Mouse (Mus musculus) gastrocnemius, postnatal 10 days (tissue): Measurements from ENCODE around the gene Hnmt. TPM values are rescaled to one million over a fixed set of nuclear protein-coding genes. Genes with fewer than 3 reads are reported as not detected.
"Not testable (repeated sequence)": the region's sequence is repeated elsewhere in the genome, so short reads cannot be mapped to it uniquely, and the experiment has no call there.

Source experiments
- DNase-seq: peaks from one replicate; pipeline ENCODE4 v3.0.0; 2021; ENCODE audit warnings: mixed read lengths
- long read RNA-seq, 2 experiments: library from polyadenylated mRNA; stranded (forward); transcript quantifications; one replicate each; pipeline ENCODE4 v2.0.0; 2021
- total RNA-seq, 2 experiments: library from RNA; stranded (reverse); gene quantifications; 2 replicates each; pipeline ENCODE4 v1.2.3; 2021

Hnmt gene
- 1 to 10 TPM; 2.8 to 2.9 TPM for total RNA-seq
- long read RNA-seq, experiment 1, partial matches to known transcripts: 0 of 2 reads
- long read RNA-seq, experiment 1, other reads (novel, unspliced or antisense): 0 of 2 reads
- long read RNA-seq, experiment 2: 0 reads

- no peak for DNase-seq
These were observed at the start of gene Hnmt for GRCm38 (mm10) chr2:24049344-24049990. Hnmt (minus strand) TSS chr2:24049394.

- DNase-seq: no peak
These were observed 47.3 kb upstream of the Hnmt start, which contains the start of gene Tbpl2 for GRCm38 (mm10) chr2:24096495-24096894. Tbpl2 (minus strand) TSS chr2:24096595.

GRCm38 (mm10) chr2:24090921-24091320, 41.7 kb upstream of the Hnmt start:
- no peak for DNase-seq

GRCm38 (mm10) chr2:24050459-24050858, 1.3 kb upstream of the Hnmt start:
- no peak for DNase-seq

- DNase-seq: peak; percentile 57
These were observed 605 bp downstream of the Hnmt start for GRCm38 (mm10) chr2:24048480-24049097.

- no peak for DNase-seq
These were observed 1.4 kb downstream of the Hnmt start for GRCm38 (mm10) chr2:24047551-24048479.

- no peak for DNase-seq
These were observed 6.3 kb downstream of the Hnmt start for GRCm38 (mm10) chr2:24042901-24043300.

GRCm38 (mm10) chr2:24040531-24040930, 8.7 kb downstream of the Hnmt start:
- no peak for DNase-seq

GRCm38 (mm10) chr2:24019386-24019785, 29.8 kb downstream of the Hnmt start:
- DNase-seq: not testable (repeated sequence)

- DNase-seq: no peak
These were observed 30.2 kb downstream of the Hnmt start for GRCm38 (mm10) chr2:24018966-24019365.

- no peak for DNase-seq
These were observed 34.2 kb downstream of the Hnmt start for GRCm38 (mm10) chr2:24014957-24015356.

GRCm38 (mm10) chr2:23999323-23999722, 49.9 kb downstream of the Hnmt start:
- DNase-seq: no peak

- no peak for DNase-seq
These were observed 50.4 kb downstream of the Hnmt start for GRCm38 (mm10) chr2:23998836-23999235.

- no peak for DNase-seq
These were observed 52.4 kb downstream of the Hnmt start for GRCm38 (mm10) chr2:23996830-23997229.

GRCm38 (mm10) chr2:23990034-23990573, 59.1 kb downstream of the Hnmt start:
- not testable (repeated sequence) for DNase-seq

- DNase-seq: no peak
These were observed 61.9 kb downstream of the Hnmt start for GRCm38 (mm10) chr2:23987283-23987682.

GRCm38 (mm10) chr2:23983343-23983742, 65.9 kb downstream of the Hnmt start:
- DNase-seq: no peak

- DNase-seq: no peak
These were observed 66.3 kb downstream of the Hnmt start for GRCm38 (mm10) chr2:23982860-23983259.

- DNase-seq: not testable (repeated sequence)
These were observed 88.4 kb downstream of the Hnmt start for GRCm38 (mm10) chr2:23960659-23961274.
